Mouse (Mus musculus): ENCODE data around the gene Gas7.
A peak's percentile ranks its signal among the peaks of the same experiment; 100 is the strongest.

Gas7 gene

DNA sequence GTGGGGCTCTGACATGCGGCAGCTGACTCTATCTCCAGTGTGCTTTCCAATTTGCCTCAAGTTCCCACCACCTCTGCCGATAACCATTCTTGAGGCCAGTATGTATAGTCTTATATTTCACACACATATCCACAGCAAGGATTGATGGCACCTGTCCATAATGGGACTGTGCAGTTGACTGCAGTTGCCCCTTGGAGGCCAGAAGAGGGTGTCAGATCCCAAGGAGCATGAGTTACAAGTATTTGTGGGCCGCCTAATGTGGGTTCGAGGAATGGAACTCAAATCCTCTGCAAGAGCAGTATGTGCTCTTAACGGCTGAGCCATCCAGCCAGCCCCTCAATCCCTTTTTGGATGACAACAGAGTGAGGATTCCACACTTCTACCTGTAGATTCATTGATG is 119.1 kb downstream of the Gas7 start:
- no peak for DNase-seq (ENCODE audit: low spot score in 2 of 2)

- no peak for DNase-seq (ENCODE audit: low spot score in 2 of 2)
Observed at GRCm38 (mm10) chr11:67577472-67577871, 122.2 kb downstream of the Gas7 start.

- no peak for DNase-seq (ENCODE audit: low spot score in 2 of 2)
Observed at GRCm38 (mm10) chr11:67577994-67578393, 122.8 kb downstream of the Gas7 start.

- no peak for DNase-seq (ENCODE audit: low spot score in 2 of 2)
Observed at GRCm38 (mm10) chr11:67579136-67579535, 123.9 kb downstream of the Gas7 start.

GRCm38 (mm10) chr11:67581549-67581948 is 126.3 kb downstream of the Gas7 start:
- no peak for DNase-seq (ENCODE audit: low spot score in 2 of 2)

GRCm38 (mm10) chr11:67582570-67582969 is 127.3 kb downstream of the Gas7 start:
- no peak for DNase-seq (ENCODE audit: low spot score in 2 of 2)

DNA sequence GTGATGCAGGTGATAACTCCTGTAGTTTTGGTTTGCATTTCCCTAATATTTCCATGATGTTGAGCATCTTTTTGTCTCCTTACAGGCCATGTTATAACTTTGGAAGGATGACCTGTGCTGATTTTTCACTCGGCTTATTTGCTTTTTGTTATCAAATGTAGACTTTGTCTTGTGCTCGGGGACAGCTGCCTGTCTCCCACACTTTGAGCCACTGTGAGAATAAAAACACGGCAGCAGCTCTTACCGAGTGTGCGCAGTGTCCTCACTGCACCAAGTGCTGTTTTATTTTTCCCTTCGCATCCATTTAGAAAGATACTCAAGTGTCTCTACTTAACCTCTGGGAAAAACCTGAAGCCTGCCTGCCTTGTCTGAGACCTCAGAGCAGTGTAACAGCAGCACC is 129.8 kb downstream of the Gas7 start:
- no peak for DNase-seq (ENCODE audit: low spot score in 2 of 2)

GRCm38 (mm10) chr11:67585629-67586028 is 130.4 kb downstream of the Gas7 start:
- no peak for DNase-seq (ENCODE audit: low spot score in 2 of 2)

GRCm38 (mm10) chr11:67586231-67586994 is 131.2 kb downstream of the Gas7 start:
- no peak for DNase-seq (ENCODE audit: low spot score in 2 of 2)

DNA sequence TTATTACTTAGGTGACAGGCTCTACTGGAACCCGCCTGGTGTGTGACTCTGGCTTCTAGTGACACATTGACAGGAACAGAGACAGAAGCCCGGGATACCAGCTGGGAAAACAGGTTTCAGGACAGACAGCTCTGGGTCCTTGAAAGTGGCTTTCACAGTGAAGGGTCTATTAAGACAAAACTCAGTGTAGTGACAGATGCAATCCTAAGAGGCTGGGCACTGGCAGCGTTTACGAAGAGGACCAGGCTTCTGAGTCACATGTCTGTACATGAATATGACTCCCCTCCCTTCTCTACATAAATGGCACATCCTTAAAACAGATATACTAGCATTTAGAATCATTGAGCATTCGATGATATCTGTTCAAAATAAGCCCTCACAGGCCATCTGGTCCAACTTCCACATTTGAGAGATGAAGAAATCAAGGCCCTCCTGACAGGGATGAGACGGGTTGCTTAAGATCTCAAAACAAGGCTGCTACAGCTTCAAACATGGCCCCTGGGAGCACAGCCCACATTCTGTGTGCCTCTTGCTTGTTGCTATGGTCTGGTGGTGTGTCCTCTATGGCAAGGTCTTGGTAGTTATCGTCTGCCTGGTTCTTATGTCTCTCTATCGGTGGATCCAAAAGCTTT is 133.1 kb downstream of the Gas7 start:
- DNase-seq (ENCODE audit: low spot score in 2 of 2), result no peak

GRCm38 (mm10) chr11:67588828-67589314 is 133.6 kb downstream of the Gas7 start:
- peak; percentile 62 to 77 for DNase-seq (ENCODE audit: low spot score in 2 of 2)

DNA sequence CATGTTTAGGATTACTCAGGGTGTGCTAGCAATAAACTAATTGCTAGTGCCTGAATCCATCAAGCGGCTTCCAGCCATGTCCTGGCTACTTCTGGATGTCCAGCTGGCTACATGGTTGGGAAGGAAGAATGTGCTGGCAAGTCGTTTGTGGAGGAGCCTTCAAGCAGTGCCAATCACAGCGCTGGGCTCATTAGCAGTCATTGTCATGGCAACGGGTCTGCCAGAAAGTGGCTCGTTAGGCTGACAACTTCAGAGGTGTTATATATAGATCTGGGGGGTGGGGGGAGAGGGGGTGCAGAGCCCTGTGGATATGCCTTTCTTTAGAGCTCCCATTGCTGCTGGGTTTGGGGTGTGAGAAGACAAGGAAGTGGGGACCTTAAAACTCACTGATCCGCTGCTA is 141.0 kb downstream of the Gas7 start:
- peak; percentile 66 to 80 for DNase-seq (ENCODE audit: low spot score in 2 of 2)

- DNase-seq (ENCODE audit: low spot score in 2 of 2), result no peak
Observed at GRCm38 (mm10) chr11:67596856-67597255, 141.6 kb downstream of the Gas7 start.

GRCm38 (mm10) chr11:67597388-67597787 is 142.2 kb downstream of the Gas7 start:
- peak; percentile 37 to 55 for DNase-seq (ENCODE audit: low spot score in 2 of 2)

DNA sequence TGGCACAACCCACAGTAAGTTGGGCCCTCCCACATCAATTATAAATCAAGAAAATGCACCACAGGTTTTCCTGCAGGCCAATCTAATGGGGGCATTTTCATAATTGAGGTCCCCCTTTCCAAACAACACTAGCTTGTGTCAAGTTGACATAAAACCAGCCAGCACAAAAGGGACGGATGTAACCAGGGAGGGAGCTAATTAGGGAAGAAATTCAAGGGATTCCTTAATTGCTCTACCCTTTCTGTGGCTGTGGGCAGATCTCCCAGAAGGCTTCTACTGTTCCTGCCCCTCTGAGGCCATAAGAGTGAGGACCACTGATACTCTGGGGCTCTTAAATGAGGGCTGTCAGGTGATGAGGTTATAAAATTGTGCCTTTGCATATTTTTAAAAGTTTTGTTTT is 143.9 kb downstream of the Gas7 start:
- no peak for DNase-seq (ENCODE audit: low spot score in 2 of 2)

DNA sequence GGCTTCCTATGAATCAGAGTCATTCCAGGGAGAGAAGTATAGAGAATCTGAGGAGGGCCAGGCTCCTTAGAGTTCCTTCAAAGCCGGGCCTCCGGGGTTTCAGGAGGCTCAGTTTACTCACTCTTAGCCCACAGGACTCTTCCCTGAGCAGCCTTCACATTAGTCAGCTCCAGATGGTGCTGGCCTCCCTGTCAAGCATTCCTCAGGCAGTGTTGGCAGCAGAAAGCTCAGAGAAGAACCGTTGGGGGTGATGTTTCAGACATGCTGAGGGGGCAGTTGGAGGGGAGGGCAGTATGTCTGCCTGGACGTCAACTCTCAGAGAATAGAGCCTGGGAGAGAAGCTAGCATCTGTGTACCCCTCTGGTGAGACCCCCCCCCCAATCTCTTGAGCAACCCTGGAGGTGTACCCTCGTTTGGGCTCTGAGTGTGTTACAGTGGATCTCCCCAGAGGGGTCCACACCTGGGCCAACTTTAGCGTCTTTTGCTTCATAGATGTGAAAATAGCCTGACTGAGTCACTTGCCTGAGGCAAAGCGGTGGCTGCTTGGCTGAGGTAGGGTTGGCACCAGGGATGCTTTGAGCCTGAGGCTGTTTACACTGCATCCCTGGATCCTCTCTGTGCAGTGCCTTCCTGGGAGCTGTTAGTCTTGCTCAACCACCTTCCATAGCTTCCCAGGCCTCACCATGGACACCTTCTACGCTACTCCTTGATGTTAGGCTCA is 145.6 kb downstream of the Gas7 start:
- DNase-seq (ENCODE audit: low spot score in 2 of 2), result no peak

DNA sequence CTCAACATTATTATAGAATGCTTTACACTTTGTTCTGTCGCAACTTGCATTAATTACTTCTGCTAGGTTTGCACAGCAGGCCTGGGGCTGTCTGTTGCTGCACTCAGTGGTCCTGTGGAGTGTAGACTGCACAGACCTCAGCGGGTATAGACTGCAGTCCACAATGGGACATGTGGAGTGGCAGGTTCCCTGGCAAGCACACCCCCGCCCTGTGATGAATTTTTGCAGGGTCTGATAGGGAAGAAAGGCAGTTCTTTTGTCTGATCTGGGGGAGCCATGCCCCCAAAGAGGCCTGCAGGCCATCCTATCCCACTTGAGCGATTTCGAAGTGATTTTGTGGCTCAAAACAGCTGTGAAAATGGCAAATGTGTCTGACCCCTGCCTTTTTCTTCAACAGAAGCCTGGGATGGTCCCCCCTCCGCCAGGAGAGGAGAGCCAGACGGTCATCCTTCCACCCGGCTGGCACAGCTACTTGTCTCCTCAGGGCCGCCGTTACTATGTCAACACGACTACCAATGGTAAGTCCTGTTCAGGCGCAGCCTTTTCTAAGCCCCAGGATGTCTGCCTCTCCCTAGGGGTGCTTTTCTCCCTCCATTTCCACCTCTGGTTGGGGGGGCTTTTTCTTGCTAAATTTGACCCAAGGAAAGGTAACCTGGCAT is 147.6 kb downstream of the Gas7 start:
- DNase-seq (ENCODE audit: low spot score in 2 of 2), result no peak

GRCm38 (mm10) chr11:67604481-67604880 is 149.2 kb downstream of the Gas7 start:
- DNase-seq (ENCODE audit: low spot score in 2 of 2), result peak in 1 of 2 experiments; percentile 42

GRCm38 (mm10) chr11:67608114-67608683 is 153.0 kb downstream of the Gas7 start:
- no peak for DNase-seq (ENCODE audit: low spot score in 2 of 2)

DNA sequence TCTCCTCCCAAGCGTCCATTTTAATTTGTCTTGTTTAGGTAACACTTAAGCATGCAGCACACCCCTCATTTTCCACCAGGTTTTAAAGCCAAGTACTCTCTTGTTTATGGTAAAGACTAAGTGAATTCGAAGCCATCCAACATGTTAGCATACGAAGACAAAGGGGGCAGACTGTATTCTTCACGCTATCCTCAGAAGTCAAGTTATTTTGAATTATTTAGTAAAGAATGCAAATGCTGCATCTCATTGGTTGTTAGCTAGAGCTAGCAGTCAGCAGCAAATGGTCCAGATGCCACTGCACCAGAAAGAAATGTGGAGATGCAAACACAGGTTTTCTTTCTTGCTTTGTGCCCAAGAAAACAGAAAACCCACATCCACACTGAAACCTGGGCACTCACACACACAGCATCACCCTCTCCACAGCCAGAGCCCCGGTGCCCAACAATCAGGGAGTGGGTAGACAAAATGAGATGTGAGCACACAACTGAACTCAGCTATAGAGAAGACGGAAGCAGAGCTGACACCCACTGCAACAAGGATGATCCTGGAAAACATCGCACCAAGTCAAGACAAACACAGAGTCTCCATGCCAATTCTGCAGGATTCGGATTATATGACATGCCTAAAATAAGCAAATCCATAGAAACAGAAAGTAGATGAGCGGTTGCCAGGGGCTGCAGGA is 157.1 kb downstream of the Gas7 start:
- no peak for DNase-seq (ENCODE audit: low spot score in 2 of 2)

DNA sequence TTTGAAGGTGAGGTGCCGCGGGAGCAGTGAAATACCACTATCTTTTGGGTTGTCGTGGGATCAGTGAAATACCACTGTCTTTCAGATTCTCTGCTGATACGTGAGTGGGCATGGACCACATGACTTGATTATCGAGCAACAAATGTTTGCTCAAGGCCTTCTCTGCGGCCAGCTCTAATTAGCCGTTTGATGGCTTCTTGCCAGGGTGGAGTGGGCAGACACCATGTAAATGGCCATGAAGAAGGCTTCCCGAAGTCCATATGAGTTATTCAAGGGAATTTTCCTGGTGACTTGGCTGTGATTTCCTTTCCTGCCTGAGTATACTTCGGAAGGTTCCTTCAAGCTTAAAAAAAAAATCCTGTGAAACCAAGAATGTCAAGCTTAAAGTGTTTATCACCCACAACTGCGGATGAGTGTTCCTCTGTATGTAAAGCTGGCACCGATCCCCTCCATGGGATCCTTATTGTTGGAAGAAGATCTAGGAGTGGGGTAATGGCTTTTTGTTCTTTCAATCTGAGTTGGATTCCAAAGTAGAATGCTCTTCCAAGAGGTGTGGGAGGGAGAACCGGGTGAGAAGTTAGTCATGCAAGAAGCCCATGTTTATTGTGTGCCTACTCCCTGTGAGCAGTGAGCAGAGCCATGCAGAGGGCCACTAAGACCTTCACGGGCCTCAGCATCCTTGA is 161.5 kb downstream of the Gas7 start:
- DNase-seq (ENCODE audit: low spot score in 2 of 2), result no peak

Measured in frontal cortex, postnatal 14 days (tissue).